Mouse (Mus musculus) hindbrain, embryonic 15.5 days (tissue): ENCODE measurements around the gene Phlda3. TPM values are rescaled to one million over a fixed set of nuclear protein-coding genes. Genes with fewer than 3 reads are reported as not detected.

Source experiments
- polyA plus RNA-seq: library from polyadenylated mRNA; unstranded; fragments of >200 nt; fragmentation: Nextera tagmentation; extraction: Ambion mirVana; gene quantifications from 2 replicates; pipeline ENCODE4 v1.2.1, GENCODE M21; 2015

Gene Phlda3
- polyA plus RNA-seq, 1 experiment from 2014 or later, result 39.9 TPM

Other genes starting within 250 kb of the Phlda3 start
- gene Nav1, start 158.8 kb upstream of the Phlda3 start, polyA plus RNA-seq, result 47.8 and 51.3 TPM in 2 replicates
- gene Csrp1, start 46.1 kb upstream of the Phlda3 start, polyA plus RNA-seq, result 17.7 and 19.6 TPM in 2 replicates
- 1.3 and 1.8 TPM in 2 replicates for gene Tnni1, start 13.3 kb downstream of the Phlda3 start, polyA plus RNA-seq
- 0.78 and 0.80 TPM in 2 replicates for gene Lad1, start 52.5 kb downstream of the Phlda3 start, polyA plus RNA-seq
- 0.58 and 0.93 TPM in 2 replicates for gene Tnnt2, start 70.2 kb downstream of the Phlda3 start, polyA plus RNA-seq
- 0.08 and 0.19 TPM in 2 replicates for gene Pkp1, start 153.1 kb downstream of the Phlda3 start, polyA plus RNA-seq
- 0.05 TPM in 1 of 2 replicates, not detected in the other for gene Igfn1, start 240.2 kb downstream of the Phlda3 start, polyA plus RNA-seq
- 178 and 179 TPM in 2 replicates for gene Tmem9, start 242.0 kb downstream of the Phlda3 start, polyA plus RNA-seq